Mouse (Mus musculus) adrenal gland, adult (tissue): ENCODE results near the gene Ano10.

ENCODE experiments used
- DNase-seq, 2 experiments: peaks; one replicate each; pipeline ENCODE4 v3.0.0; 2022 to 2023; ENCODE audit warnings: low spot score in 1 of 2; ENCODE audit not compliant: inconsistent age in 2 of 2

Gene Ano10

DNA sequence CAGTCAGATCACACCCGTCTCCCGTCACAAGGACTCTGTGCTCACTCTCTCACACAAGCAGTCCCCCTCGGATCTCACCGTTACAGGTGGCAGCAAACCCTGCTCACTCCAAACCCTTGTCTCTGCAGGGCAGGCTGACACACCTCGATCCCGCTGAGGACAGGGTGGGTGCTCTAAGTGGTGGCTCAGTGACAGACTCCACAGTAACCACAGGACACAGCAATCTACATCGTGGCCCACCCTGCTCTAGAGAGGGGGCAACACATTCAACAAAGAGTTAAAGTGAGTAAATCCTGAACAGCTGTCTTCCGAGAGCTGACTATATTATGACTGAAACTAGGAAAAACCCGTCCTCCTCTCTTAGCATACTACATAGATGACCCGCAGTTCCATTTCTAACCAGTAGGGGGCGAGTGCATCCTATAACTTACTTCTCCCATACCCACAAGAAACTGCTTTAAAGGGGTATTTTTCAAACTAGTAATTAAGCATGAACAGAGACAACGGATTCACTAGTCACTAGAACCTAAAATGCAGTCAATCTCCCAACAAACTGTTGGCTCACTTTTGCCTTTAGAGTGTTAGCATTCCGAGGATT, 46.7 kb downstream of the Ano10 start:
- peak; percentile 62 to 91 for DNase-seq

GRCm38 (mm10) chr9:122245879-122246278, 48.3 kb downstream of the Ano10 start:
- no peak for DNase-seq

- DNase-seq: peak in 1 of 2 experiments; percentile 79
Observed at GRCm38 (mm10) chr9:122245471-122245870, 48.8 kb downstream of the Ano10 start.

GRCm38 (mm10) chr9:122244800-122245165, 49.4 kb downstream of the Ano10 start:
- no peak for DNase-seq

DNA sequence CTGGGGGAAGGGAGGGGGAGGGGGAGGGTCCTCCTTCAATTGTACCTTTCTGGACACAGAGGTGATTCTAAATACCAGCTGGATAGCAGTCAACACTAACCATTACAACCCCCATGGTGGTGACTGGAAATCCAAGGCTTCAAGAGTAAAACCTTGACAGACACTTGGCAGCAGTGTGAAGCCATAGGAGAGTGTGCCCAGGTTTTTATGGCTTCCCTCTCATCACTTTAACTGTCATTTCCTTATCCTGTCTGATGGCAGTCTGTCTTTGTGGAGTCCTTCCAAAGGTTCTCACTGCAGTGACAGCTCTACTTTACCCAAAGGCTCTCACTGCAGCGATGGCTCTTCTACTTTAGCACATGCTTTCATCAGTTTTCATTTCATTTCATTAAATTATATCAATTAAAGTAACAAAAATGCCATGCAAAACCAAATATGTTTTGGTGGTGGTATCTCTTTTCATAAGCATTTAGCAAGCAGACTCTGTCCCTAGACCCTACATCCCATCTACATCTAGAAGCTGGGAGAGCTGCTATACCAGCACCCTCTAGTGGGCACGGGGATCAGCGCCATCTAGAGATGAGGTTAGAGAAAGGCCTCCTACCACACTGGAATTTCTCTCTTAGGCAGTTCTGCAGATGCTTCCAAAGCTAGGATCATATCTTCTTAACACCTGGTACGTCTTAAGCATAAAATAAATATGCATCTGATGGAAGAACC, 50.0 kb downstream of the Ano10 start:
- peak; percentile 67 to 85 for DNase-seq

- DNase-seq: no peak
Observed at GRCm38 (mm10) chr9:122243297-122243696, 50.9 kb downstream of the Ano10 start.

DNA sequence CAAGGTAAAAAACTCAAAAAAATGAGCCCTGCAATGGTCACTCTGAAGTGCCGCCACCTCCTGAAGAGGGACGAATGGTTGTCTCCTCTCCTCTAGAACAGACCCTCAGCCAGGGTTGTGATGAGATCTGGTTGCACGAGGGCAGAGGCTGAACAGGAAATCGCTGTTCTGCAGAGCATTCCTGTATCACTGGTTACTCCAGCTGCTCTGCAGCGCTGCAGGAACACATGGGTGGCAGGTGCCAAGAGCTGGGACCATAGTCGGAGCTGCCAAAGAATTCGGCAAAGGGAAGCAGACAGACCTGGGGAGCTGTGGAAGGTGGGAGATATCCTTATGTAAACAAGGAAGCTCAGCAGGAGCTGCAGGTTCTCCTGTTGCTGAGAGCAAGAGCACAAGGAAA, 51.4 kb downstream of the Ano10 start:
- DNase-seq: no peak

DNA sequence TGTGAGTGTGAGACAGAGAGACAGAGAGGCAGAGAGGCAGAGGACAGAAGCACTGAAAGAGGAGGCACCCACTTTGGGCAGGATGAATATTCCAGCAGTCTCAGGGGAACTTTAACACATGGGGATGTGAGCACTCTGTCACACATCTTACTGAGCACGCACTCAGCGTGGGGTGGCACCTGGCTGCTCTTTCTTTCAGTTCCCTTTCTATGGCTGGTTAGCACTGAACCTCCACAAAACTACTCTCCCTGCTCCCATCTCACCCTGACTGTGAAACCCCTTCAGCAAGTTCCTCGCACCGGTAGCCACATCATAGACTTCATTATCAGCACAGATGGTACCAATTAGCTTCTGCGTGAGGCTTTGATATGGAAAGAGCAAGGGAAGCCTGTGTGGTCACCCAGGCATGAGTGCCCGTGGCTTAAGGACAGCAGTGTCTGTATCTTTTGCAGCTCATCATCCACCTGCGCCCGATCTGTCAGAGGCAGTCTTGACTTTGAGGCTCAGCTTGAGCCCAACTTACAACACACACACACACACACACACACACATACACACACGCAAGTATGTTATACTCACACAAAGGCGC, 52.3 kb downstream of the Ano10 start:
- no peak for DNase-seq

GRCm38 (mm10) chr9:122240629-122241199, 53.5 kb downstream of the Ano10 start:
- peak in 1 of 2 experiments; percentile 53 for DNase-seq

- no peak for DNase-seq
Observed at GRCm38 (mm10) chr9:122234741-122235140, 59.5 kb downstream of the Ano10 start.

GRCm38 (mm10) chr9:122233972-122234345, 60.3 kb downstream of the Ano10 start:
- DNase-seq: no peak

DNA sequence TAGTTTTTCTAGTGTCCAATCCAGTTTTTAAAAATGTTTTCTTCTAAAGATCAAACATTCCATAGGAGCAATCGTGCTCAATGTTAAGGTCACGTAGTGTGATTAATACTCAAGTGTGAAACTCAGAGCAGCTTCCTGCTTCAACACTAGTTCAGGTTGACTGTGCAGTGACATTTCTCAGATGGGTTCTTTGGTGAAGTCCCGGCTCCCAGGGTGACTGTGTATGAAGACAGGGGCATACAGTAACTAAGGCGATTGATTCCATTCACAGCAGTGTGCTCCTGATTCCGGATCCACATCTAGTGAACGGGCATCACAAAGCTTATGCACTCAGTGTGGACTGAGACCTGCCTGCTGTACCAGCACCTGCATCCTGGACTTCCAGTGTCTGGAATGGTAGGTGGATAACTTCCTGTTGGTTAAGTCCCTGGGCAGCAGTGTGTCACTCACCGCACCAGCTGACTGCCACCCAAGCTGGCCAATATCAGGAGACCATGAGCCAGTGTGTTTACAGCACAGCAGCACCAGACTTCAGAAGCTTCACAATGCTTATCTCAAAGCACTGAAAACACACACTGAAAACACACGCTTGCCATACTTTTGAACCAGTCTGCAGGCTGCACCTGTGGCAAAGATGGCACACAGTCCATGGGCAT, 60.8 kb downstream of the Ano10 start:
- no peak for DNase-seq

- DNase-seq: no peak
Observed at GRCm38 (mm10) chr9:122232912-122233311, 61.3 kb downstream of the Ano10 start.

DNA sequence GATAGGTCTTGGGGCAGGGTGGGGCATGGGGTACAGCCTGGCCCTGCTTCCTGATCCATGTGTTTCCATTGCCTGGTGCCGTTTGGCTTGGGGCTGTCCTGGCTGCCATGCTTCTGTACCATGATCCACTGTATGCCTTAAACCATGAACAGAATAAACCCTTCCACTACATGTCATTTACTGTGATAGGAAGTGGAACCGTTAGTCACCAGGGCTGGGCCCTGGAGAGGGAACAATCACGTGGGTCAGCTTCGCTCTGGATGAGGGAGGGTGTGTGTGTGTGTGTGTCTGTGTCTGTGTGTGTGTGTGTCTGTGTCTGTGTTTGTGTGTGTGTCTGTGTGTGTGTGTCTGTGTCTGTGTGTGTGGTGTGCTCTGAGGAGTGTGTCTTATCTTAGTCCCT, 63.5 kb downstream of the Ano10 start:
- no peak for DNase-seq

DNA sequence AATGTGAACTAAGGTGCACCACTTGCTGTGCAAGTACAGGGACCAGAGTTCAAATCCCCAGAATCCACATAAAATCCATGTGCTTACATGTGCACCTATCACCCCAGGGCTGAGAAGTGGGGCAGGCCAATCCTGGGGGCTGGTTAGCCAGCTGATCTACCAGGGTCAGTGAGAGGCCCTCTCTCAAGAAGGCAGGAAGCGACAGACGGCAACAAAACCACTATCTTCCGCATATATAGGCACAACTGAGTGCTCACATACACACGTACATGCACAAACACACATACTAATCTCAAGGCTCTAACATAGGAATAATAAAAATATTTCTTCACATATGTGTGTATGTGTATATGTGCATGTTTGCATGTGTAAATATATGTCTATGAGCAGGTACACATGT, 67.8 kb downstream of the Ano10 start:
- no peak for DNase-seq

DNA sequence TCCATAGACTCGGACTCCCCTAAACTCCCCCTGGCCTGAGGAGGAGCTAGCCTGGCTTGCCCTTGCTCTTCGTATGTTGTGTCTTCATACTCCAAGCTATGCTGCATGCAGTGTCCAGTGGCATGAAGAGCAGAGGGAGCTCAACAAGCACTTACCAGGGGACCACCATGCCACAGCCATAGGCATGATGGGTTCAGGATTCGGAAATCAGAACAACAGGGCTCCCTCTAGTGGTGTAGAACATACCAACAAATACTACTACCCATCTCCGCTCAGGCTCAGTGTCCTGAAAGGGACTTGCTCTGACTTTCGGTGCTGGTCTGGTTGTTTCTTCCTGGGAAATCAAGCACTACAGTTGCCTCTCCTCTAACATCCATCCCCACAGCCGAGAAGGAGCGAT, 68.9 kb downstream of the Ano10 start:
- DNase-seq: peak in 1 of 2 experiments; percentile 78

DNA sequence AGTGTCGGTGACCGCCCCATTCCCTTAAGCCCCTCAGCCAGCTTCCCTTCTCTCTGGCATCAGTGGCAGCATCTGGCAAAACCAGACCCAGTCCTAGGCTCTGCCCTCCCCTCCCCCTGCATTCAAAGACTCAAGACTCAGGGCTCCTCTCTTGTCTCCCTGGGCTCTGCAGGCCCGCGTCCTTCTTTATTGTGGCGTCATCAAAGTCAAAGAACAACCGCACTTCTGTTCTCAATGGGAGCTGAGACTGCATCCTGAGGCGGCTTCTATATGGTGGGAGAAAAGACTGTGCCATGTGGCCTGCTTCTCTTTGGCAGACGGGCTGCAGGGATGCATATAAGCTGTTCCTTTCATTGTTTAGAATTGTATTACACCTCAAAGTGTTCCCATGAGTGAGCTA, 71.2 kb downstream of the Ano10 start:
- DNase-seq: no peak

DNA sequence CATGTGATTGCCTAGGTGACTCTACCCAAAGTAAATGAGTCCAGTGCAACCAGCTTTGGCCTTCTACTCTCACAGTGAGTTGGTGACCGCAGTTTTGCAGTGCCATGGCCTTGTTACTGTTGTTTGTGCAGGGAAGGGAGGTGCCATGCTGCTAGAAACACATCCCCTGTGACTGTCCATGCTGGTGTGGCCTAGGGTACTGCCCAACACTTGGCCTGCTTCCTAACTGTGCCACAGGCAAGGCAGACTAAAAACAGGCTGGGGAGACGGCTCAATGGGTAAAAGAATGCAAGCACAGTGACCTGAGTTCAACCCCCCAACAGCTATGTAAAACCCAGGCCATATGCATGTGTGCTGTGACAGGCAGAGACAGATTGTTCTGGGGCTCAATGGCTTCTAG, 74.3 kb downstream of the Ano10 start:
- peak in 1 of 2 experiments; percentile 65 for DNase-seq

GRCm38 (mm10) chr9:122216945-122217529, 77.2 kb downstream of the Ano10 start:
- DNase-seq: no peak

GRCm38 (mm10) chr9:122215118-122215517, 79.1 kb downstream of the Ano10 start:
- DNase-seq: no peak

GRCm38 (mm10) chr9:122208311-122208710, 85.9 kb downstream of the Ano10 start:
- no peak for DNase-seq
